Mouse (Mus musculus): ENCODE data around the gene Nmbr. TPM values are rescaled to one million over a fixed set of nuclear protein-coding genes. Genes with fewer than 3 reads are reported as not detected.

Gene Nmbr
- polyA plus RNA-seq, 1 experiment: not detected

DNA sequence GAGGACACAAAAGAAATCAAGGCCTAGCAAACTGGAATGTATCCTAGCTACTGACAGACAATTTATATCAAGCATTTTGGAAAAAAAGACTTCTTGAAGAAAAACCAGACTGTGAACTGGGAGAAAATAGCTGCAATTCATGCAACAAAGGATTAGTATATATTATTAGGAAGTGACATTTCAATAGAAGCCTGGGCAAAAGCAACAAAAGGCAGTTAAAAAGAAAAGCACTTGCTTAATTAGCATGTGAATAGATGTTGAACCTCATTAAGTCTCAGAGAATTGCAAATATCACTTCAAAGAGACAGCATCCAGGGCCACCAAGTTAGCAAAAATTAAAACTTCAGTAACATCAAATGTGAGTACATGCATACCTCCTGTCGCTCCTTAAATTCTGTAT is 2.2 kb upstream of the Nmbr start:
- peaks cover 2% of the 10 kb centered on the region; the same call in 1 of the 2 replicates for H3K4me1 ChIP-seq (ENCODE audit: control insufficient read depth, insufficient read depth, insufficient read length)
- no peak for DNase-seq (ENCODE audit: low read depth in 1 of 2, low spot score in 2 of 2)
- TF ChIP-seq CTCF (IDR thresholded peaks at IDR 0.05; ENCODE audit: extremely low read depth, insufficient read depth, insufficient read length, insufficient replicate concordance) (no peak), POLR2A (IDR thresholded peaks at IDR 0.05; ENCODE audit: low read depth, low read length) (no peak)
- H3K36me3 ChIP-seq (ENCODE audit: control insufficient read depth, insufficient read depth, low read length): no peaks in the 10 kb centered on the region
- no peak overlapping the region for H3K27ac ChIP-seq (ENCODE audit: insufficient read depth, low read length)
- no peaks in the 10 kb centered on the region for H3K27me3 ChIP-seq (ENCODE audit: control insufficient read depth, insufficient read depth, low read length)
- 98% methylated on average over 1 of the region's 1 CpGs for WGBS
- H3K4me3 ChIP-seq (ENCODE audit: extremely low read depth, insufficient read depth, insufficient read length): no peak overlapping the region

DNA sequence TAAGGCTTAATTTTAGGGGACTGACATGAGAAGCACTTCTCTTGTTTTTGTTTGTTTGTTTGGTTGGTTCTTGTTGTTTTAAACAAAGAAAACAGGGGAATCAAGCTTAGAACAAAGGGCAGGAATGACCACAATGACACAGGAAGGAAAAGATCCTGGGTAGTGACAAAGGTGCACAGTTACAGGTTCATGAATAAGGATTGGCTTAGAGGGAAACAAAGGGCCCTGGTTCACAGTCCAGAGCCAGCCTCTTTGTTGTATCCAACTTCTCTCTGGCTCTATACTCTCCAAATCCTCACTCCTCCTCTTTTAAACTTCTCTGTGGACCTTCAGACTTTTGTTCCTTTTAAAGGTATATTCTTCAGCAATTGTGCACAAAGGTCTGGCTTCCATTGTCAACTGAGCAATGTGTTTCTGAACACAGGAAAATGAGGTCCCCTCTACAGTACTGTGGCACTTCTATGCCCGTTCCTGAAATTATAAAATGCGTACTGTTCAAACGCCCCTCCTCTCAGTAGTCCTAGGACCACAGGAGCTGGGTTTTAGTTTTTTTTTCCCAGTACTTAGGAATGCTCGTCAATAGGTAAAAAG is 1.5 kb upstream of the Nmbr start:
- Histone ChIP-seq H3K27me3 (ENCODE audit: control insufficient read depth, insufficient read depth, low read length) (no peaks in the 10 kb centered on the region), H3K4me1 (ENCODE audit: control insufficient read depth, insufficient read depth, insufficient read length) (peaks cover 2% of the 10 kb centered on the region; the same call in 1 of the 2 replicates), H3K4me3 (ENCODE audit: extremely low read depth, insufficient read depth, insufficient read length) (no peak overlapping the region), H3K27ac (ENCODE audit: insufficient read depth, low read length) (no peak overlapping the region), H3K36me3 (ENCODE audit: control insufficient read depth, insufficient read depth, low read length) (no peaks in the 10 kb centered on the region)
- WGBS: 48% methylated on average over 4 of the region's 4 CpGs
- TF ChIP-seq CTCF (IDR thresholded peaks at IDR 0.05; ENCODE audit: extremely low read depth, insufficient read depth, insufficient read length, insufficient replicate concordance) (no peak), POLR2A (IDR thresholded peaks at IDR 0.05; ENCODE audit: low read depth, low read length) (no peak)
- DNase-seq (ENCODE audit: low read depth in 1 of 2, low spot score in 2 of 2): no peak

DNA sequence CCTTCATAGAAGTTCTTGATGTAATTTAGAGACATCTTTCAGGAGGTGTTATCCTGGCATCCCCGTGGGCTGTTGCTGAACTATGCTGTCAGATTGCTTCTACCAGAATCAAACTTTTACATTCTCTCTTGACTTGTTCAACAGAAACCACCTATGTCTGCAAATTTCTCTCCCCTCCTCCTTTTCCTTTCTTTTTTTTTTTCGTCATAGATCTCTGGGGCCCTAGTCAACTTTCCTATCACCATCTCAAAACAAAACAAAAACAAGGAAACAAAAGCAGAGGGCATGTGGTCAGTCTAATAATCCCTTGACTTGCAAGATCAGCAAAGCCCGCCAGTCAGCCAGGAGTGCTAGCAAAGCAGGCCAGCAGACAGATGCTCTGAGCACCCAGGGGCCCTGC is 12.7 kb downstream of the Nmbr start, which contains the start of gene Gje1:
Gene Gje1 (minus strand): TSS at position 101 of the 400 bp plus-strand sequence.
- TF ChIP-seq POLR2A (IDR thresholded peaks at IDR 0.05; ENCODE audit: low read depth, low read length) (no peak), CTCF (IDR thresholded peaks at IDR 0.05; ENCODE audit: extremely low read depth, insufficient read depth, insufficient read length, insufficient replicate concordance) (no peak)
- Histone ChIP-seq H3K4me3 (ENCODE audit: extremely low read depth, insufficient read depth, insufficient read length) (no peak within 1 kb of the TSS), H3K27ac (ENCODE audit: insufficient read depth, low read length) (no peak within 1 kb of the TSS), H3K4me1 (ENCODE audit: control insufficient read depth, insufficient read depth, insufficient read length) (no peaks in the 10 kb centered on the region), H3K36me3 (ENCODE audit: control insufficient read depth, insufficient read depth, low read length) (no peaks in the 10 kb centered on the region), H3K27me3 (ENCODE audit: control insufficient read depth, insufficient read depth, low read length) (no peaks in the 10 kb centered on the region)
- DNase-seq (ENCODE audit: low read depth in 1 of 2, low spot score in 2 of 2): no peak
- 76% methylated on average over 3 of the region's 3 CpGs for WGBS

DNA sequence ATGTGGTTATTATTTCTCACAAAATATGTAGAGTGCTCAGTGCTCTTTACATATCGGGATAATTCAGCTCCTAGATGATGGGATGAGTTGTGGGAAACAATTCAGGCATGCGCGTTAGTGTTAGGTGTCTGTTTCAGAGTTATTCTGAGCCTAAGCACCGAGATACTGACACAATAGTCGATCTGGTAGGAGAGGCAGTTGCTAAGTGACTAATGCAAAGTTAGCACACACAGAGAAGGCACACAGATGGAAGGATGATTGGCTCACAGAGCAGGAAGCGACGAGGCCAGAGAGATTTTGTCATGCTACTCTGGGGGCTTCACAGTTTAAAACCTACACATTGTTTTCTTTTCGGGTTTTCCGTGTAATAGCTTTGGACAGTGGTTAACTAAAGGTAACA is 20.3 kb downstream of the Nmbr start:
- Histone ChIP-seq H3K27me3 (ENCODE audit: control insufficient read depth, insufficient read depth, low read length) (no peaks in the 10 kb centered on the region), H3K36me3 (ENCODE audit: control insufficient read depth, insufficient read depth, low read length) (no peaks in the 10 kb centered on the region), H3K4me3 (ENCODE audit: extremely low read depth, insufficient read depth, insufficient read length) (no peak overlapping the region), H3K4me1 (ENCODE audit: control insufficient read depth, insufficient read depth, insufficient read length) (no peaks in the 10 kb centered on the region), H3K27ac (ENCODE audit: insufficient read depth, low read length) (no peak overlapping the region)
- no peak for DNase-seq (ENCODE audit: low read depth in 1 of 2, low spot score in 2 of 2)
- 77% methylated on average over 9 of the region's 9 CpGs for WGBS
- TF ChIP-seq POLR2A (IDR thresholded peaks at IDR 0.05; ENCODE audit: low read depth, low read length) (no peak), CTCF (IDR thresholded peaks at IDR 0.05; ENCODE audit: extremely low read depth, insufficient read depth, insufficient read length, insufficient replicate concordance) (no peak)

DNA sequence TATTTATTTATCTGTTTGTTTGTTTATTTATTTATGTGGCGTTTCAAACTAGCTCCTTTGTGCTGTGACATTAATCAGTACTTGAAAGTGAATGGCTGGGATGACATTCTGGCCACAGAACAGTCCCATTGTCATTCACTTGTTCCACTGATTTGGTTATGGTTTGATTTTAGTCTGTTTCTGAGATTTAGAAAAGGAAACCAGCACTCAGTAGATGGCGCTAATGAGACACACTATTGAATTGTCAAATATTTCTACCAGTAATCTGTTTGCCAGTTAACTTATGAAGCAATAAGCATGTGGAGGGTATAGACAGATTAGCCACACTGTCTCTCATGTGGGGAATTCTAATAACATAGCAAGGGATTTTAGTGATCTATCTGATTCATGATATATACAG is 28.9 kb downstream of the Nmbr start:
- Histone ChIP-seq H3K27ac (ENCODE audit: insufficient read depth, low read length) (no peak overlapping the region), H3K27me3 (ENCODE audit: control insufficient read depth, insufficient read depth, low read length) (no peaks in the 10 kb centered on the region), H3K36me3 (ENCODE audit: control insufficient read depth, insufficient read depth, low read length) (no peaks in the 10 kb centered on the region), H3K4me3 (ENCODE audit: extremely low read depth, insufficient read depth, insufficient read length) (no peak overlapping the region), H3K4me1 (ENCODE audit: control insufficient read depth, insufficient read depth, insufficient read length) (no peaks in the 10 kb centered on the region)
- TF ChIP-seq POLR2A (IDR thresholded peaks at IDR 0.05; ENCODE audit: low read depth, low read length) (no peak), CTCF (IDR thresholded peaks at IDR 0.05; ENCODE audit: extremely low read depth, insufficient read depth, insufficient read length, insufficient replicate concordance) (no peak)
- 7% methylated on average over 2 of the region's 2 CpGs for WGBS
- peak in 1 of 2 experiments; percentile 1 for DNase-seq (ENCODE audit: low read depth in 1 of 2, low spot score in 2 of 2)

DNA sequence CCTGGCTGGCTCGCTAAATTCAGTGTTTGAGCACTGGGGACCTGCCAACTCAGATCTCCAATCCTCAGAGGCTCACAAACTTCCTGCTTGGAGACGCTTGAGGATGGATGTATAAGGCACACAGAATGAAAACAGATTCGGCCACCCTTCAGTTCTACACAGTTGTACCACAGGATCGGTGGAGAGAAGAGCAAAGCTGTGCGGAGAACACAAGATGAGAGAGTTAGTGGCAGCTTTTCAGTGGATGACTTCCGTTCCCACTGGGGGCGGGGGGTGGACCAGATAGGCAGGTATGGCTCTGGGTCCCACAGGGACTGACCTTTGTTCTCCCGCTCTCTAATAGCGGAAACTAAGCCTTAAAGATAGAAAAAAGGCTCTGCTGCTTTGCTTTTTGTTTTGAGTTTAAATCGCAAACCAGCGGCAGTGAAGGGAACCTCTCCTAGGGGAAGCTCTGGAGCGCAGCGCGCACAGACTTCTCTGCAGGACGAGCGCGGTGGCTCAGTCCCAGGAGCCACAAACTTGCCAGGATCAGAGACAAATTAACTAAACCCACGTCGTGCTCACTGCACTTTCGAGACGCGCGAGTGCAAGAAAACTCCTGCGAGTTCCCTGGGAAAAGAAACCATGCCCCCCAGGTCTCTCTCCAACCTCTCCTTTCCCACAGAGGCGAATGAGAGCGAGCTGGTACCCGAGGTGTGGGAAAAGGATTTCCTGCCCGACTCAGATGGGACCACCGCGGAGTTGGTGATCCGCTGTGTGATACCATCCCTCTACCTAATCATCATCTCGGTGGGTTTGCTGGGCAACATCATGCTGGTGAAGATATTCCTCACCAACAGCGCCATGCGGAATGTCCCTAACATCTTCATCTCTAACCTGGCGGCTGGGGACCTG is 54.5 kb downstream of the Nmbr start:
- WGBS: 5% methylated on average over 35 of the region's 35 CpGs
- DNase-seq (ENCODE audit: low read depth in 1 of 2, low spot score in 2 of 2): no peak
- Histone ChIP-seq H3K27ac (ENCODE audit: insufficient read depth, low read length) (no peak overlapping the region), H3K27me3 (ENCODE audit: control insufficient read depth, insufficient read depth, low read length) (peaks cover 3% of the 10 kb centered on the region; the same call in 1 of the 2 replicates), H3K36me3 (ENCODE audit: control insufficient read depth, insufficient read depth, low read length) (no peaks in the 10 kb centered on the region), H3K4me1 (ENCODE audit: control insufficient read depth, insufficient read depth, insufficient read length) (no peaks in the 10 kb centered on the region), H3K4me3 (ENCODE audit: extremely low read depth, insufficient read depth, insufficient read length) (no peak overlapping the region)
- TF ChIP-seq POLR2A (IDR thresholded peaks at IDR 0.05; ENCODE audit: low read depth, low read length) (no peak), CTCF (IDR thresholded peaks at IDR 0.05; ENCODE audit: extremely low read depth, insufficient read depth, insufficient read length, insufficient replicate concordance) (no peak)
